Mouse (Mus musculus): ENCODE data around the gene Adamts2. TPM values are rescaled to one million over a fixed set of nuclear protein-coding genes. Genes with fewer than 3 reads are reported as not detected.

The Adamts2 gene
- polyA plus RNA-seq, 1 experiment from 2014 or later: 2.3 TPM

- no peaks in the 10 kb centered on the region for H3K9me3 ChIP-seq (ENCODE audit: low read length)
- ATAC-seq: no peak
- WGBS (ENCODE audit: insufficient replicate concordance): 54% methylated on average over 2 of the region's 2 CpGs
Observed at GRCm38 (mm10) chr11:50630462-50630861, 28.6 kb downstream of the Adamts2 start.

DNA sequence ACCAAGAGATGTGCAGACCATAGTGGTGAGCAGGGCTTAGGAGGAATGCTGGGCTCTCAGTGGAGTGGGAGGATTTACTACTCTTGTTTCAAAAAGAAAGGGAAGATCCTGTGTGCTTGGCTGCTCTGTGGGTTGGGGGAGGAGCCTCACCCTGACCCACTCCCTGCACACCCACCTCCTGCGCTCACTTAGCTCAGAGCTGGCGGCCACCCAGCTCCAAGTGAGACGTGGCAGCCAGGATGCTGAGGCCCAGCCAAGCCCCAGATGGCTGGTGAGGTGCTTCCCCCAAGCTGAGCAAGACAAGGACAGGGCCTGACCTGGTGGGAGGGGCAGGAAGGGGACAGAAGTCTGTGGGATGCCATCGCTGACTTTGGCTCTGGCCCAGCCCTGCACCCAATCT is 30.4 kb downstream of the Adamts2 start:
- H3K27ac ChIP-seq (ENCODE audit: low read depth): no peak overlapping the region
- no peak overlapping the region for H3K4me2 ChIP-seq (ENCODE audit: low read depth, low read length)
- no peaks in the 10 kb centered on the region for H3K9me3 ChIP-seq (ENCODE audit: low read length)
- ATAC-seq: no peak
- H3K4me1 ChIP-seq (ENCODE audit: insufficient read depth): no peaks in the 10 kb centered on the region
- TF ChIP-seq CTCF (IDR thresholded peaks at IDR 0.05; ENCODE audit: low read depth) (no peak), EP300 (IDR thresholded peaks at IDR 0.05; ENCODE audit: low read depth) (no peak)
- DNase-seq: peak; percentile 21
- 17% methylated on average over 4 of the region's 4 CpGs for WGBS (ENCODE audit: insufficient replicate concordance)
- no peak overlapping the region for H3K9ac ChIP-seq (replicated peaks)
- no peak overlapping the region for H3K4me3 ChIP-seq (ENCODE audit: low read depth, low read length)
- no peaks in the 10 kb centered on the region for H3K27me3 ChIP-seq (ENCODE audit: insufficient read depth, low read length)
- no peaks in the 10 kb centered on the region for H3K36me3 ChIP-seq (replicated peaks; ENCODE audit: insufficient read depth, low read length)

More at GRCm38 (mm10) chr11:50630462-50630861, 28.6 kb downstream of the Adamts2 start:
- TF ChIP-seq EP300 (IDR thresholded peaks at IDR 0.05; ENCODE audit: low read depth) (no peak), CTCF (IDR thresholded peaks at IDR 0.05; ENCODE audit: low read depth) (no peak)
- Histone ChIP-seq H3K27me3 (ENCODE audit: insufficient read depth, low read length) (no peaks in the 10 kb centered on the region), H3K4me2 (ENCODE audit: low read depth, low read length) (no peak overlapping the region), H3K9ac (replicated peaks) (no peak overlapping the region), H3K4me1 (ENCODE audit: insufficient read depth) (no peaks in the 10 kb centered on the region), H3K36me3 (replicated peaks; ENCODE audit: insufficient read depth, low read length) (no peaks in the 10 kb centered on the region), H3K4me3 (ENCODE audit: low read depth, low read length) (no peak overlapping the region), H3K27ac (ENCODE audit: low read depth) (no peak overlapping the region)
- DNase-seq: no peak

DNA sequence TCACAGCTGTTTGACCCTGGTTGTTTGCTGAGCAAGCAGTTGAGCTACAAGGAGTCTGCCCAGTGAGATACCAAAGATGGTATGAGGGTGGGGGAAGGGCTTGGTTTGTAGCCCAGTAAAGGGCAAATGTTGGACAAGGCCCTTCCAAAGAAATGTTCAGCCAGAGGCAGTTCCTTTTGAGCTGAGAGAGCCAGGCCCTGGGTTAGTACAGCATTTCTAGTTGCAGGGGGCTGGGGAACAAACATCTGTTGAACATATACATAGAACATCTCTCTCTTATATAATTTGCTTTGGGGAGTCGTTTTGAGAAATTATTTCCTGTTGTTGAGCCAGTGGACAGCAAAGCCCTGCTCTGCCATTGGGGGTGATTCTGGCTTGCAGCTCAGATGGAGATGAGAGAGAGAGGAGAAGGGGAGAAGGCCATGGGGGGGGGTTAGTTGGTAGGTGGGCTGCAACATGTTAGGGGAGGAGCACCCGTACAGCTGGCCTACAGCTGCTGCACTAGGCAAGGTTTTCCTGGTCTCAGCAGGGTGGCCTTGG is 33.2 kb downstream of the Adamts2 start:
- TF ChIP-seq EP300 (IDR thresholded peaks at IDR 0.05; ENCODE audit: low read depth): no peak
- no peak for TF ChIP-seq CTCF (IDR thresholded peaks at IDR 0.05; ENCODE audit: low read depth)
- no peaks in the 10 kb centered on the region for H3K27me3 ChIP-seq (ENCODE audit: insufficient read depth, low read length)
- ATAC-seq (no peak), DNase-seq (no peak)
- no peak overlapping the region for H3K4me3 ChIP-seq (ENCODE audit: low read depth, low read length)
- no peaks in the 10 kb centered on the region for H3K36me3 ChIP-seq (replicated peaks; ENCODE audit: insufficient read depth, low read length)
- H3K4me1 ChIP-seq (ENCODE audit: insufficient read depth): no peaks in the 10 kb centered on the region
- H3K27ac ChIP-seq (ENCODE audit: low read depth): no peak overlapping the region
- no peak overlapping the region for H3K9ac ChIP-seq (replicated peaks)
- WGBS (ENCODE audit: insufficient replicate concordance): 64% methylated on average over 2 of the region's 2 CpGs
- H3K4me2 ChIP-seq (ENCODE audit: low read depth, low read length): no peak overlapping the region
- H3K9me3 ChIP-seq (ENCODE audit: low read length): no peaks in the 10 kb centered on the region

DNA sequence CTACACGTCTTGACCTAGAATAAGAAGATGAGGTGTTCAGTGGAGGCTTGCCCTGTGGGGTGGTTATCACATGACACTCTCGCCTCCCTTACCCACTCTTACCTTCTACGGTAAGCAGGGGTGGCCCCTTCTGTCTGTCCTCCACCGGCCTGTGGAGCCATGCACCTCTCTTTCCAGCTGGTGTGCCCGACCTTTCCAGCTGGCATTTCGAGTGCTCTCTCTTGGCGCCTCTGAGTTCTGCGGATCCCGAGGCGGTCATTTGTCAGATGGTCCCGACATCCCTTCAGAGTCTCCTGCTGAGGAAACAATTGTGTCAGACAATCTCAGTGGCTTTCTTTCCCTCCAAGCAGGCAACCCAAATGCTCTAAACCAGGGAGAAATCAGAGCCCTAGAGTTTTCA is 35.1 kb downstream of the Adamts2 start:
- Histone ChIP-seq H3K4me1 (ENCODE audit: insufficient read depth) (no peaks in the 10 kb centered on the region; the same call in 1 of the 2 replicates), H3K27me3 (ENCODE audit: insufficient read depth, low read length) (no peaks in the 10 kb centered on the region), H3K4me3 (ENCODE audit: low read depth, low read length) (no peak overlapping the region), H3K9me3 (ENCODE audit: low read length) (no peaks in the 10 kb centered on the region), H3K9ac (replicated peaks) (no peak overlapping the region), H3K27ac (ENCODE audit: low read depth) (no peak overlapping the region), H3K36me3 (replicated peaks; ENCODE audit: insufficient read depth, low read length) (no peaks in the 10 kb centered on the region), H3K4me2 (ENCODE audit: low read depth, low read length) (no peak overlapping the region)
- no peak for ATAC-seq
- TF ChIP-seq EP300 (IDR thresholded peaks at IDR 0.05; ENCODE audit: low read depth): no peak
- no peak for TF ChIP-seq CTCF (IDR thresholded peaks at IDR 0.05; ENCODE audit: low read depth)
- 88% methylated on average over 11 of the region's 11 CpGs for WGBS (ENCODE audit: insufficient replicate concordance)
- no peak for DNase-seq

DNA sequence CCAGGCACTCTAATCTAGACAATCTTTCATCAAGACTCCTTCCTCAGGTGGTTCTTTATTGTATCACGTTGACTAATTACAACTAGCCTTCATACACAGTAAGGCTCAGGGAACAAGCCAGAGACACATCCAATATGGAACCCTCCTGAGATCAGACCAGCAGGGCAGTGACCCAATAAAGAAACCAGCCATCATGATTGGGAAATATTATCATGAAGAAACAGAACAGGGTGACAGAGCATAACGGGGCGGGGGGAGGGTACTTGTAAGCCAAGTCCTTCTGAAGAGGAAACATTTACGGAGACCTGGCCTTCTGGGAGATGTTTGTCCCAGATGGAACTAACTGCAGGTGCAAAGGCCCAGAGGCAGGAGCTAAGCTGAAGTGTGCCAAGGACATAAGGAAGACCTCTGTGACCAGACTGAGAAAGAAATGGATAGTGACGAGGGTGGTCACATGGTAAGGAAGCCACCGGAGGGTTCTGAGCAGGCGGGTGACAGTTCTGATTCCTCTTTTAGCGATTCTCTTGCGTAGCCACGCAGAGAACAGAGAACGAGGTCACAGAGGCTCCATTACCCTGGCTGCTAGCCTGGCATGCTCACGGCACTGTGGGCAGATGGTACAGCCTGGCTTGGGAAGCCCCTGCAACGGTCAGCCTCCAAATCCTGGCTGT is 36.4 kb downstream of the Adamts2 start:
- DNase-seq (no peak), ATAC-seq (no peak)
- Histone ChIP-seq H3K4me3 (ENCODE audit: low read depth, low read length) (no peak overlapping the region), H3K4me2 (ENCODE audit: low read depth, low read length) (no peak overlapping the region), H3K36me3 (replicated peaks; ENCODE audit: insufficient read depth, low read length) (no peaks in the 10 kb centered on the region), H3K27me3 (ENCODE audit: insufficient read depth, low read length) (no peaks in the 10 kb centered on the region), H3K9ac (replicated peaks) (no peak overlapping the region), H3K4me1 (ENCODE audit: insufficient read depth) (no peaks in the 10 kb centered on the region; the same call in 1 of the 2 replicates), H3K9me3 (ENCODE audit: low read length) (no peaks in the 10 kb centered on the region), H3K27ac (ENCODE audit: low read depth) (no peak overlapping the region)
- no peak for TF ChIP-seq CTCF (IDR thresholded peaks at IDR 0.05; ENCODE audit: low read depth)
- TF ChIP-seq EP300 (IDR thresholded peaks at IDR 0.05; ENCODE audit: low read depth): no peak
- WGBS (ENCODE audit: insufficient replicate concordance): 80% methylated on average over 13 of the region's 13 CpGs

DNA sequence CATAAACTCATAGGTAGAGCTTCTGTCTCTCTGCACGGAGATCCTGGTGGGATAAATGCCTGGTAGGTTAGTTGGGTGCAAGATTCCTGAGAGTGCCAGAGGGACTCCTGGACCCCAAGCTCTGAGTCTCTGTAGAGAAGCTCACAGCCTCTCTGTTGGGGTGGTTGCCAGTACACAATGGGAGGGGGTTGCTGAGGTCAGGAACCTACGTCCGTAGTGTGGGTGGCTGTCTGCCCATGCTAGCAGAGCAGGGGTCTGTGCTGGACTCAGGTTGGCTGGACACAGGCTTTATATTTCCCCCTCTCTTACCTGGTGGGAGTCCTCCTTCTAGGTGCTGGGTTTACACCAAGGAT is 37.0 kb downstream of the Adamts2 start:
- WGBS (ENCODE audit: insufficient replicate concordance): 84% methylated on average over 3 of the region's 3 CpGs
- Histone ChIP-seq H3K4me2 (ENCODE audit: low read depth, low read length) (no peak overlapping the region), H3K36me3 (replicated peaks; ENCODE audit: insufficient read depth, low read length) (no peaks in the 10 kb centered on the region), H3K9ac (replicated peaks) (no peak overlapping the region), H3K27me3 (ENCODE audit: insufficient read depth, low read length) (no peaks in the 10 kb centered on the region), H3K4me1 (ENCODE audit: insufficient read depth) (no peaks in the 10 kb centered on the region; the same call in 1 of the 2 replicates), H3K9me3 (ENCODE audit: low read length) (no peaks in the 10 kb centered on the region), H3K4me3 (ENCODE audit: low read depth, low read length) (no peak overlapping the region), H3K27ac (ENCODE audit: low read depth) (no peak overlapping the region)
- ATAC-seq: no peak
- no peak for DNase-seq
- TF ChIP-seq CTCF (IDR thresholded peaks at IDR 0.05; ENCODE audit: low read depth): no peak

All from liver, postnatal 0 days (tissue).